Mouse (Mus musculus): ENCODE measurements at regions not wholly inside any gene's neighbourhood (a gene's known extent, or its start where the extent isn't known, plus 50 kb on each side); places are given as distances from the start of the nearest gene placed in this dataset.

DNA sequence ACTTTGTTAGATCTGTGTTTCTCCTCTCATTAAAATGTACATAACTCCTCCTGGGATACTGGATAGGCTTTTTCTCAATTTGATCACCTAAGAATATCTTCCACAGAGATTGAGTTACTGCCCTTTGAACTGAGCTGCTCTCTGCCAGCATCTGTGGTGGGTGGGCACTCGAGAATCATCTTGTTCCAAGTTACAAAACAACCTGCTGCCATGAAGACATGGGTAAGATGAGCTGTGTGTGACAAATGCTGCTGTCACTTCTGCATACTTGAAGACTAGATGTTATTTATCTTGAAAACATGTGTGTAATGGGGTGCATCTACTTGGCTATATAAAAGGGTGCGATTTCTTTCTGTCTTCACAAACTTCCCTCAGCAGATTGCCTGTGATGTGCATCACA, 716.0 kb upstream of the Zfp804a start:
- H3K36me3 ChIP-seq (ENCODE audit: insufficient read depth), result no peaks in the 10 kb centered on the region
- no peak overlapping the region for H3K4me2 ChIP-seq
- TF ChIP-seq CTCF (IDR thresholded peaks at IDR 0.05; ENCODE audit: low read depth), result no peak
- H3K27ac ChIP-seq (ENCODE audit: low read depth), result no peak overlapping the region
- DNase-seq (no peak), ATAC-seq (ENCODE audit: insufficient read depth) (no peak)
- H3K4me1 ChIP-seq (ENCODE audit: insufficient read depth), result no peaks in the 10 kb centered on the region
- H3K9me3 ChIP-seq (ENCODE audit: low read depth, low read length), result no peaks in the 10 kb centered on the region
- WGBS, result 67% methylated on average over 2 of the region's 2 CpGs
- H3K4me3 ChIP-seq (ENCODE audit: low read depth, low read length), result no peak overlapping the region
- no peak overlapping the region for H3K9ac ChIP-seq
- no peaks in the 10 kb centered on the region for H3K27me3 ChIP-seq (ENCODE audit: insufficient read depth, low read length)

DNA sequence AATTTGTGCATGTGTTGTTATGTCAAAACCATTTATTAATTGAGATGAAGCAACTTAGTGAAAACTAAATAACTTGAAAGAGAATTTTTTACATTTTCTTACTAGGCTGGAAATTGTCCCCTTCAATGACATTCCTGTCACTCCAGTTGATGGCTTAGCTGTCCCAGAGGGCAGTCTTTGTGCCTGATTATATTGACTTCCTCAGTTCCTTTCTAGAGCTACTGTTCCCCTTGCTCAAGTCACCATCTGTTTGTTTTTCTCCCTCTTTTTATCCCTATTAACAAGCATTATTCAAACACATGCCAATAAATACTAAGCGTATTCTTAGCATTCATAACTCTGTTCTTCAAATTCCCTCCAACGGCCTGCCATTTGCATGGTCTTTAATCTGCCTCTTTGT, 712.6 kb upstream of the Zfp804a start:
- no peak overlapping the region for H3K27ac ChIP-seq (ENCODE audit: low read depth)
- TF ChIP-seq CTCF (IDR thresholded peaks at IDR 0.05; ENCODE audit: low read depth), result no peak
- no peak overlapping the region for H3K9ac ChIP-seq
- no peak for ATAC-seq (ENCODE audit: insufficient read depth)
- WGBS, result 82% methylated on average over 2 of the region's 2 CpGs
- no peaks in the 10 kb centered on the region for H3K9me3 ChIP-seq (ENCODE audit: low read depth, low read length)
- H3K27me3 ChIP-seq (ENCODE audit: insufficient read depth, low read length), result no peaks in the 10 kb centered on the region
- no peak for DNase-seq
- H3K4me3 ChIP-seq (ENCODE audit: low read depth, low read length), result no peak overlapping the region
- no peaks in the 10 kb centered on the region for H3K36me3 ChIP-seq (ENCODE audit: insufficient read depth)
- H3K4me2 ChIP-seq, result no peak overlapping the region
- H3K4me1 ChIP-seq (ENCODE audit: insufficient read depth), result no peaks in the 10 kb centered on the region
